Mouse (Mus musculus) embryo, embryonic 11.5 days (tissue): Measurements from ENCODE around the gene Umad1.

Experiments used
- DNase-seq: peaks from one replicate; pipeline ENCODE4 v3.0.0-alpha.2; 2012; ENCODE audit warnings: low read depth, low spot score

Umad1 gene

DNA sequence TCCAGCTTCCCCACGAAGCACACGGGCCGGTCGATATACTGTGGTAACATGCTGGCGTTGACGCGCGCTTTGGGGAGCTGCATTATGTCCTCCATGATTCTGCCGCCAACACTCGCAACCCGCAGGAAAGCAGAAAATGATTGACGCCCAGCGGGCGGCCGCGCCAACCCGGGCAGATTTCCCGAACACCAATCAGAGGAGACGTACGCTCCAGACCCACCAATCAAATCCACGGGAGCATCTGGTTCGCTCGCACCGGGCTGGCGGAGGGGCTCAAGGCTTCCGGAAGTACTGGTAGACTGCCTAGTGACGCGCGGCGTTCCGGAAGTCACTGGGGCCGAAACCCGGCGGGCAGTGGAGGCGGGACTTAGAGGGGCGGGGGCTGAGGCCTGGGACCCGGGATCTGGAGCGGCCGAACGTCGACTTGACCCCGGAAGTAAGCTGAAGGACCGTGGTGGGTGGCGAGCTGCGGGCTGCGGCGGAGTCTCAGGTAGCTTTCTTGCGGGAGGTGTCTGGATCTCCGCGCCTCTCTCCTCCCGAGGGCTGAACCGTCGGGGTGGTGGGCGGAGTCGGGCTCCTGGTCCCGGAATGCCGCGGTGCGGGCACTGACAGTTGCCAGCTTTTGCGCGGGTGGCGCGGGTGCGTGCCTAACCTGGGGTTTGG, at the start of gene Umad1, which contains the start of the genes Rpa3 and Gm45062:
Umad1 (plus strand) TSS at position 285 of the 663 bp plus-strand sequence.
Rpa3 (minus strand) TSS at position 170 of the 663 bp plus-strand sequence.
Gm45062 (plus strand) TSS at position 447 of the 663 bp plus-strand sequence.
- peak; percentile 95 for DNase-seq

DNA sequence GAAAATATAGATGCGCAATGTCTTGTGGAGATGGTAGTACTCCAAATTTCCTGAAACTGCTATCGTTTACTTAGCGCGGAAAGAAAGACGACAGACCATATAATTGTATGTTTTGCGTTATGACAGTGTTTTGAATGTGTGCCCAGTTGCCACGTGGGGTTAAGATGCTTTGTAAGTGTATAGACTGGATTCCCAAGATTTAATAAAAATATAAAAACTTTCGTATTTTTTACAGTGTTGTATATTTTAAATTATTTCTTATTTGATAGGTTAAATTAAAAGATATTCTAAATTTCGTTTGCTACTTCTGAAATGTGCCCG, 49.3 kb upstream of the Umad1 start:
- no peak for DNase-seq

DNA sequence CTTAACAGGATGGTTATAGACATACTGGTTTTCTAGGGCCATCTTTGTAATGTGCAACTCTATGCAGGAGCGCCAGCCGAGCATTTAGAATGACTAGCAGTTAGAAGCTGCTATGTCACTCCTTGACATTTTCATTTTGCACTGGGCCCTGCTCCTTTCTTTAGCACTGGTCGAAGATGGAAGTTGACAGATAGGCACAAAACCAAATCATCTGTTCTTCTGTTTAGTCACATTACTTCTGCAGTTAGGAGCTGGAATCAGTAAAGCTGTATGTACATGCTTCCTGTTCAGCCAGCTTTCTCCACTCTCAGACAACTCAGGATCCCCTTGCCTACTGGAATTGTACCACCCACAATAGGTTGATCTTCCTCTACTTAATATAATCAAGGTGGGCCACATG, 48.4 kb upstream of the Umad1 start:
- DNase-seq = no peak

DNA sequence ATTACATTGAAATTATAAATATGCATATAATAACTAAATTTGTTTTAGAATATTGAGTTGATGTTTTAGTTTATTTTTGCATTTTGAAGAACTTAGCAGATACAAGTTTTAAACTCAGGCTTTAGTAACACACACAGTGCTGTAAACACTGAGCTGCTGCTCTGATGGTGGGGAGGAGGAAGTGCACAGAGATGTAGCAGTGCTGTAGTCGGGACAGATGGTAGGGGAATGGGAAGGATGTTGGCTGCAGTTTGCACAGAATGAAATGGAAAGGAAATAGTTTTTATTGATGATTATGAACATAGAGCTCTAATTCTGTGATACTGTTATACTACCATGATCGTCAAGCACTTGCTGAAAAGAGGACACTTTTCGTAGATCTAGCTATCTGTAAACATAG, 32.1 kb upstream of the Umad1 start:
- no peak for DNase-seq

DNA sequence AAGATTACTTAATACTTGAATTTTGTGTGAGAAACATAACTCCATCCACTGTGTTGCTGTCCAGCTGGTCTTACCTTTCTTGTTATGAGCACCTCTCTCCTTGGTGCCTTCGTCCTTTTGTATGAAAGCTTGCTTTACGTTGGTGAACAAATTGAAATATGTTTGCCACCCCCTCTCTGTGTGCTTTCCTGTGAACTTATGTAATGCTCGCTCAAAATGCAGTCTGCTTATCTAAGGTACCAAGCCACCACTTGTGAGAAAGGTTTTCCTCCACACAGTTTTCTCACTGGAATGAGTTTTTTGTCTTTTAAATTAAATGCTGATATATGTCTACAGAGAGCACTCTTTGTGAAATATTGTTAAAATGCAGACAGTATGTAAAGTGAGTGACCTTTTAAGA, 30.5 kb upstream of the Umad1 start:
- no peak for DNase-seq

DNA sequence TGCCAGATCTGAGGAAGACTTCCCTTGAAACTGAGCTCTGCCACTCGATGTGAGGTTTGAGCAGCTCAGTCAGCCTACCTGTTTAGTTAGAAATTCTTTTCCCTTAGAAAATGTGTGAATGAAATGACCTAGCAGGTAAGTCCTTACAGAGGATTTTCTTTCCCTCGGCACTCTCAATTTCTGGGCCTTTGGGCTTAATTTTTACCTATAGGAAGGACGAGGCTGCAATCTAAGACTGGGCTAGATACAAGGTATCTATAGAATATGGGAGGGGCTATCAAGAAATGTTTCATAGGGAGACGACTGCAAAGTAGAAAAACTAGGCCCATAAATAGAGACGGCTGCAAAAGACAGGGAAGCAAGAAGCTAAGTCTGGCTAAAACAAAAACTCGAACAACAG, 772 bp upstream of the Umad1 start:
- no peak for DNase-seq

GRCm38 (mm10) chr6:8259667-8260044, 568 bp downstream of the Umad1 start:
- no peak for DNase-seq

GRCm38 (mm10) chr6:8271047-8271446, 12.0 kb downstream of the Umad1 start:
- DNase-seq = no peak

DNA sequence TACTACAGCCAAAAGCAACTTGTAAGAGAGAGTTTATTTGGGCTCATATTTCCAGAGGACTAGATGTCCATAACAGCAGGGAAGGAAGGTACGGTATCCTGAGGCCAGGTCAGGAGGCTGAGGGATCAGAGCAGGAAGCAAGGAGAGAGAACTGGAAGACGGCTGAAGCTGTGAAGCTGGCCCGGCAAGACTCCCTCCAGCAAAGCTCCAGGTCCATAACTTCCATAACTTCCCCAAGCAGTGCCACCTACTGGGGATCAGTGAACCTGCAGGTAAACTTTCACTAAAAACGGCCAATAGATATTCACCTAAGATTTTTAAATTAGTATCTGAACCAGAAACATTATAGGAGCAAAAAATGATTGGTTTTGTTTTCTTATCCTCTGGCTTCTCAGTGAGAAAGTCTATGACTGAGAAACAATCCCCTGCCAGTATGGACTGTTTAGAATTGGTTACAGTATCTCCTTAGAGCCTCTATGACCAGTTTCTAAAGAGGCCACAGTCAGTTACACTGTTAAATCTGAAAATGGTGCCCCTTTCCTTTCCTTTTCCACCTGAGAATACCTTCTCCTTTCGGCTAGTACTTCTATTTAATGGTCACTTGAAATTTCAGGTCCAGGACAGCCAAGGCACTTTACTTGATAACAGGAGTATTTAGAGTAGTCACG, 15.4 kb downstream of the Umad1 start:
- peak; percentile 20 for DNase-seq

- DNase-seq = peak; percentile 24
Observed at GRCm38 (mm10) chr6:8275098-8275497, 16.0 kb downstream of the Umad1 start.

DNA sequence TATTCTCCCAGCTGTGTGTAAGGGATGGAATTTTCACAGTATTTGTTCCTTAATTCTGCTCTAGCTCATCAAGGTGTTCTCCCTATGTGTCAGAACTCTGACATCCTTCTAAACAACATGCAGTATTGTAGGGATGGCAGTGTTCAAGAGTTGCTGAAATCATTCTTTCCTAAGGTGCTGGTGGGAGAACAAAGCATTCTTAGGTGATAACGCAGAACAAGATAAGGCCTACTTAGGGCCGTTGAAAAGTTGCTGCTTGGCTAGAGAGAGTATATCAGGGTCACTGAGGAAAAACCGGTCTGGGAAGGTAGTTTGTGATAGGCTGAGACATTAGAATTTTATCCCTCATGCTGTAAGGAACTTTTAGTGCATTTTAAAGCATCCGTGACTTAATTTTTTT, 17.3 kb downstream of the Umad1 start:
- DNase-seq = no peak

DNA sequence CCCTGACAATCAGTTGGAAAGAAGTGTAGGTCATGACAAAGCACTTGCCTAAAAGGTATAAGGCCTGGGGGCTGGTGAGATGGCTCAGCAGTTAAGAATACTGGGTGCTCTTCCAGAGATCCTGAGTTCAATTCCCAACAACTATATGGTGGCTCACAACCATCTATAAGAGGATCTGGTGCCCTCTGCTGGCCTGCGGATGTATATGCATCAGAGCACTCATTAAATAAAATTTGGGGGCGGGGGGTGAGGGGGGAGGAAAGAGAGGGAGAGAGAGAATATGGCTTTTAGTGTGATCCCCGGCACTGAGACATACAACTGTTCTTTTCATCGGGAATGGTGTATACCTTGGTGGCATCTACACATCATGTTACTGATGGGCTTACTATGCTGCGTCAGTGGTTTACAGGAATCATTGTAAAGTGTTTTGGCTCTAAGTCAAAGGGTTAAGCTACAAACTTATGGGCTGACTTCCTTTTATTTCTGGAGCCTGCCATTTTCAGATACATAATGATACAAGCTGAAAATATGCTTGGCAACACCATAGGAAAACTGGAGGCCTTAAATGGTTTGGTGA, 19.4 kb downstream of the Umad1 start:
- DNase-seq = no peak

DNA sequence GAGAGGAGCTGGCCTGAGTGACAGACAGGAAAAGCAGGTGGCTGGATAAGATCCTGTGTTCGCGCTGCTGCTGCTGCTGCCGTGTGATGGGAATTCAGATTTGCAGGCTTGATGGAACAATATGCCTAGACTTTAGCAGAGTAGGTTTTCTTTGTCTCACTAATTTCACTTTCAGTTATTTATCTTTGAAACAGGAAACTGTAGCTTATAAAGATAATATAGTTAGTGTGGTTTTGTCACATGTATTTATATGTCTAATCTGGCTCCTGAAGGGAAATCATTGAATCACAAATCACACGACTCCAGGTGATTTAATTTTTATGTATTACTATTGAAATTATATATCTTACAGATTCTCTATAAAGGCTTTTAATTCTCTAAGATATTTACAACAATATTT, 24.2 kb downstream of the Umad1 start:
- DNase-seq = no peak

DNA sequence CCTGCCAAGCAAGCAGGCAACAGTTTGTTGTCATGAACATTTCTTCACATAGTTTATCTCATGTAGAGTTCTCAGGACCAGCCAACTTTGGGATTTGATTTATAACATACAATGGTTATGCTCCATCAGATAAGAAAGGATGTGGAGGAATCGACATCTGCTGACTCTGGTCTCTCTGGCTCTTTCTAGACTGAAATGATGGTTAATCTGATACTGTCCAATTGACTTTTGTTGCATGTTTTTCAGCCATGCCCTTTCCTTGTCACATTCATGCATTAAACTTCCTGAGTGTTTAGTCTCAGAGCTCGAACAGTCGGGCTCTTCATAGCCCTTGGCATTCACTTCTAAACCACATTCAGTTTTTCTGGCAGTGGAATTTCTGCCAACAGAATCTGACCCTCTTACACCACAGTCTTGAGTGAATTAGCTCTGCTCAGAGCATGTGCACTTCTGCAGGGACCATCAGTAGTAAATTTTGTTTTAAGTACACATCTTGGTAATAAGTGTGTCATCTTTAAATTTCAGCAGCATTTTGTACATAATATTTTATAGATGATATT, 26.4 kb downstream of the Umad1 start:
- DNase-seq = no peak

- no peak for DNase-seq
Observed at GRCm38 (mm10) chr6:8286146-8286545, 27.1 kb downstream of the Umad1 start.

DNA sequence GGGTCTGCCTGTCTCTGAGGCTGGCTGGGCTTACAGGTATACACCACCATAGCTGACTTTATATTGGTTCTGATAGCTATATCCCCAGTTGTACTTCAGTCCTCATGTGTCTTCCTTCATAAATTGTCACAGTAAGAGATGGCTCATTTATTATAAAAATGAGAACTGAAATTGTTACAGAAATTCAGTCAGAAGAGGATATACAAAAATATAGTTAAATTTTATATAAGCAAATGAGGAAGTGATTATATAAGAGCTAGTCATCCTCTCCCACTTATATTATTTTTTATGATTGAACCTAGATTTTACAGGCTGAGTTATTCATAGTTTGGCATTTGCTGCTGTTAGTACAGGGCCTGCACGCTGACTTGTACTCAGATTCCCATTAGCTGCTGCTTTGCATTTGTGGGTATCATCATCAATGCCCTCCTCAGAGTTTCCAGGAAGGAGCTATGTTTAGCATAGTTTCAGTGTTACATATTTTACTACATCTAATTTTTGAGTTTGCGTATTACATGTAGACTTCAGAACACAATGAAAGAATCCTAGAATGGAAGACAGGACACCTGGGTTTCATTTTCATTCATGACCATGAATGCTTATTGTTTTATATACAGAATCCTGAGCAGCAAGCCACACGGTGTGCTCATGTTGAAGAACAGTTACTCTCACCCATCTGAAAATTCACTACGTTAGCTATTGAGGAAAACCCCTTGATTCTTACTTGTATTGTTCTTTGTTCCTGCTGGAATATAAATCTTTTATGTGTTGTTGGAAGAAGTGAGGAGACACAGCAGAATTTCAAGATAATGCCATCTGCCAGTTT, 29.9 kb downstream of the Umad1 start:
- no peak for DNase-seq

DNA sequence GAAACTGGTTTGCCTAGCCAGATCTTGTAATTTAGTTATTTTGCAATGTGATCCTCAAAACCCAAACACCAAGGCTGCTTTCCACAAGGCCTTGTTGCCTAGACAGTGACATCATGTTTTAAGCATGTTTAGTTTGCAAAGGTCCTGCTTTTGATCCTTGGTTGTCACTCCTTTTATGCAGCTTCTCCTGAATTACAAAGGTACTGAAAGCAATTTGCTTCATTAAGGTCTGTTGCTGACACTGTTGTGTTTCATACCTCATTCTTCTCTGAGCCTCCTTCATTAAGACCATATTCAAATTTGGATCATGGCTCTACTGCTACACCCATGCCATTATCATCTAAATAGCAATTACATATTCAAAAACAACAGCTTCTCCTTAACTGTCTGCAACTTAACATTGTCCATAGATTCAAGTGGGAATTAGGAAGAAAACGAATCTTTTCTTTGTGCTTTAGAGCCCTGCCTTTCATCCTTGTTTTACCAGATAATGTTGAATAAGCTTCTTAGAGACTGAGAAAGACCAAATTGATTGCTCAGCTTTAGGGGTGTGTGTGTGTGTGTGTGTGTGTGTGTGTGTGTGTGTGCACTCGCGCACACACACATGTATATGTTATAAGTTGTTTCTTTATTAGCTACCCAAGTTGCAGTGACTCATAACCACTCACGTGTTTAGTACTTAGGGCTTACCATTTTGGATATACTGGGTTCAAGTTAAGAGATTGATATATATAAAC, 35.1 kb downstream of the Umad1 start:
- no peak for DNase-seq

GRCm38 (mm10) chr6:8299066-8299863, 40.2 kb downstream of the Umad1 start:
- no peak for DNase-seq

DNA sequence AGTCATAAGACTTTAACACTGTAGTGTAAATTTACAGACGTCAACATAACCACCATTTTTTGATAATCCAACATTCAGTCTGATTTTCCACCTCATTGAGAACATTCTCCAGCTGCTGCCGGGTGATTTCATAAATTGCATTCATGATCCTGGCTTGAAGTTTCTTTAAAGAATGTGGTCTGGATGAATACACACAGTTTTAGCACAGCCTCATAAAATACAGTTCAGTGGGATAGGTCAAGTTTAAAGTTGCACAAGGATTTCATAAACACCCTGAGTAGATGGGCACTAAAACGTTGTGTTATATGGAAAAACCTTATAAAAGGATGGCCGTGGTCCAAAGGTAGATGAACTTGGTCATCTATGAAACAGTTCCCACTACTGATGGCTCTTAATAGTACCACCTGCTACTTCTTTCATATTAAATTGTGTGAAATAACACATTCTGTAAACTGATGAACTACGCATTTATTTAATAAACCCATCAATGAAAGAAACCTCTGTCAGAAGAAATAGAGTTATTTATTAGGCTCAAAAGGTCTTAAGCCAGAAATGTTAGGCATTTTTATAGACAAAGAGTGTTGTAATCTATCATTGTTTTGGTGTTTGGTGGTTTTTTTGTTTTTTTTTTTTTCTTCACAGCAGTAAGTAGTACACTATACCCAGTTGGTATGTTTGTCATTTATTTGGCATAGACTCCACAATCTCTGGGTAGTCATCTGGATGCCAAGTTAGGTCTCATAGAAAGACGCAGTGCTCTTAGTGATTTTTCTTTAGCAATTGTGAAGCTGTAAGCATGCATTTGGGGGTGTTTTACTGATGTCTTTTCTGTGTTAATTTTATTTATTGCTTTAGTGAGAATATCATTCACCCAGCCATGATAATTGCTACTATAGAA, 49.0 kb downstream of the Umad1 start:
- DNase-seq = no peak
